Mouse (Mus musculus) thymus, adult 18-20 months (tissue): ENCODE results near the gene Cinp.

ENCODE experiments used
- DNase-seq, 2 experiments: peaks; one replicate each; pipeline ENCODE4 v3.0.0; 2022; ENCODE audit warnings: mixed read lengths in 2 of 2

Gene Cinp

GRCm38 (mm10) chr12:110830293-110831024, 58.5 kb downstream of the Cinp start:
- DNase-seq: no peak

- no peak for DNase-seq
Observed at GRCm38 (mm10) chr12:110828908-110829307, 60.0 kb downstream of the Cinp start.
